Mouse (Mus musculus) small intestine, adult 2 months (tissue): Measurements from ENCODE around the gene Trim75.

Source experiments
- CTCF ChIP-seq: fragments of 200-500 bp; IDR thresholded peaks from 2 replicates; pipeline ENCODE4 v1.5.1; 2012; ENCODE audit warnings: low read depth, mild to moderate bottlenecking, control low read depth, inconsistent platforms, low read length, moderate library complexity, mixed read lengths; ENCODE audit not compliant: insufficient replicate concordance, insufficient read length; ENCODE audit errors: extremely low read depth
- POLR2A ChIP-seq: fragments of 200-500 bp; IDR thresholded peaks from 2 replicates; pipeline ENCODE4 v1.6.1; 2012; ENCODE audit warnings: low read depth, mild to moderate bottlenecking, control low read depth, inconsistent platforms, low read length, moderate library complexity

GRCm38 (mm10) chr8:64959025-64959424 lies 28.6 kb downstream of the Trim75 start:
- TF ChIP-seq POLR2A = no peak
- no peak for TF ChIP-seq CTCF
